Mouse (Mus musculus) small intestine, adult 2 months (tissue): ENCODE measurements around the gene Tspan33. TPM values are rescaled to one million over a fixed set of nuclear protein-coding genes. Genes with fewer than 3 reads are reported as not detected.
"Not testable (repeated sequence)": the region's sequence is repeated elsewhere in the genome, so short reads cannot be mapped to it uniquely, and the experiment has no call there.

Experiments used
- H3K27ac ChIP-seq: fragments of 200-500 bp; 2 replicates; pipeline ENCODE4 v1.5.1; 2012; ENCODE audit warnings: low read depth, low read length, control low read depth, inconsistent platforms; ENCODE audit not compliant: insufficient read depth
- H3K27me3 ChIP-seq: fragments of 200-500 bp; 2 replicates; pipeline ENCODE4 v1.6.1; 2012; ENCODE audit warnings: mild to moderate bottlenecking, moderate library complexity, low read length, inconsistent platforms; ENCODE audit not compliant: control insufficient read depth, insufficient read depth
- H3K36me3 ChIP-seq: fragments of 200-500 bp; 2 replicates; pipeline ENCODE4 v1.6.1; 2012; ENCODE audit warnings: mild to moderate bottlenecking, low read length, control low read depth, inconsistent platforms; ENCODE audit not compliant: control insufficient read depth, insufficient read depth
- H3K4me1 ChIP-seq: fragments of 200-500 bp; 2 replicates; pipeline ENCODE4 v1.6.1; 2012; ENCODE audit warnings: low read length, inconsistent platforms, mixed read lengths; ENCODE audit not compliant: control insufficient read depth, insufficient read depth, insufficient read length
- H3K4me3 ChIP-seq: fragments of 200-500 bp; 2 replicates; pipeline ENCODE4 v1.5.1; 2012; ENCODE audit warnings: low read depth, mild to moderate bottlenecking, control low read depth, inconsistent platforms, low read length, moderate library complexity
- CTCF ChIP-seq: fragments of 200-500 bp; IDR thresholded peaks from 2 replicates; pipeline ENCODE4 v1.5.1; 2012; ENCODE audit warnings: low read depth, mild to moderate bottlenecking, control low read depth, inconsistent platforms, low read length, moderate library complexity, mixed read lengths; ENCODE audit not compliant: insufficient replicate concordance, insufficient read length; ENCODE audit errors: extremely low read depth
- POLR2A ChIP-seq: fragments of 200-500 bp; IDR thresholded peaks from 2 replicates; pipeline ENCODE4 v1.6.1; 2012; ENCODE audit warnings: low read depth, mild to moderate bottlenecking, control low read depth, inconsistent platforms, low read length, moderate library complexity
- WGBS: fragments of 180-500 bp; shearing (Covaris S2); methylation state at CpG from one replicate; pipeline ENCODE4 v1.1.7; 2018; 5-methylcytosine and 5-hydroxymethylcytosine counted together
- polyA plus RNA-seq: library from polyadenylated mRNA; depleted of rRNA; stranded (reverse); fragments of >200 nt; gene quantifications from 2 replicates; pipeline ENCODE4 v1.2.3, GENCODE M21; 2012

Gene Tspan33
- polyA plus RNA-seq, 1 experiment: 1.8 TPM

GRCm38 (mm10) chr6:29660662-29661307 is 33.2 kb upstream of the Tspan33 start:
- H3K27me3 ChIP-seq: no peaks in the 10 kb centered on the region; the same call in 1 of the 2 replicates
- H3K4me1 ChIP-seq: no peaks in the 10 kb centered on the region
- H3K27ac ChIP-seq: no peak overlapping the region
- WGBS: 70% methylated on average over 11 of the region's 11 CpGs
- H3K4me3 ChIP-seq: no peak overlapping the region
- no peaks in the 10 kb centered on the region for H3K36me3 ChIP-seq
- TF ChIP-seq CTCF (no peak), POLR2A (no peak)

- no peak for TF ChIP-seq CTCF
- TF ChIP-seq POLR2A: no peak
- Histone ChIP-seq H3K4me3 (no peak overlapping the region), H3K27me3 (no peaks in the 10 kb centered on the region; the same call in 1 of the 2 replicates), H3K36me3 (no peaks in the 10 kb centered on the region), H3K27ac (no peak overlapping the region), H3K4me1 (no peaks in the 10 kb centered on the region)
- 61% methylated on average over 6 of the region's 6 CpGs for WGBS
Measured at GRCm38 (mm10) chr6:29667266-29667665, 26.8 kb upstream of the Tspan33 start.

- Histone ChIP-seq H3K4me1 (no peaks in the 10 kb centered on the region), H3K27me3 (no peaks in the 10 kb centered on the region), H3K27ac (no peak overlapping the region), H3K4me3 (no peak overlapping the region), H3K36me3 (no peaks in the 10 kb centered on the region)
- TF ChIP-seq POLR2A (no peak), CTCF (no peak)
- 50% methylated on average over 3 of the region's 3 CpGs for WGBS
Measured at GRCm38 (mm10) chr6:29671741-29672140, 22.3 kb upstream of the Tspan33 start.

- H3K4me3 ChIP-seq: no peak overlapping the region
- 72% methylated on average over 12 of the region's 12 CpGs for WGBS
- H3K27me3 ChIP-seq: no peaks in the 10 kb centered on the region
- H3K4me1 ChIP-seq: no peaks in the 10 kb centered on the region
- TF ChIP-seq POLR2A (no peak), CTCF (no peak)
- H3K27ac ChIP-seq: no peak overlapping the region
- H3K36me3 ChIP-seq: no peaks in the 10 kb centered on the region
Measured at GRCm38 (mm10) chr6:29672563-29673411, 21.2 kb upstream of the Tspan33 start.

- TF ChIP-seq CTCF: no peak
- TF ChIP-seq POLR2A: no peak
- 46% methylated on average over 2 of the region's 2 CpGs for WGBS
- no peaks in the 10 kb centered on the region for H3K27me3 ChIP-seq
- H3K36me3 ChIP-seq: no peaks in the 10 kb centered on the region
- H3K4me3 ChIP-seq: no peak overlapping the region
- H3K27ac ChIP-seq: no peak overlapping the region
- H3K4me1 ChIP-seq: no peaks in the 10 kb centered on the region
Measured at GRCm38 (mm10) chr6:29673739-29674138, 20.3 kb upstream of the Tspan33 start.

GRCm38 (mm10) chr6:29679947-29680550 is 14.0 kb upstream of the Tspan33 start:
- not testable (repeated sequence) for H3K36me3 ChIP-seq, H3K27ac ChIP-seq, H3K27me3 ChIP-seq, H3K4me3 ChIP-seq, H3K4me1 ChIP-seq
- 70% methylated on average over 10 of the region's 10 CpGs for WGBS

- TF ChIP-seq CTCF (no peak), POLR2A (no peak)
- 78% methylated on average over 4 of the region's 4 CpGs for WGBS
- Histone ChIP-seq H3K4me1 (no peaks in the 10 kb centered on the region; the same call in 1 of the 2 replicates), H3K4me3 (no peak overlapping the region), H3K36me3 (no peaks in the 10 kb centered on the region), H3K27me3 (no peaks in the 10 kb centered on the region), H3K27ac (no peak overlapping the region)
Measured at GRCm38 (mm10) chr6:29681853-29682252, 12.2 kb upstream of the Tspan33 start.
